Mouse (Mus musculus): ENCODE results near the gene Fpr-rs3. TPM values are rescaled to one million over a fixed set of nuclear protein-coding genes. Genes with fewer than 3 reads are reported as not detected.

Gene Fpr-rs3
- not detected in 2 replicates for polyA plus RNA-seq (2021; fragmentation: Nextera tagmentation)
- long read RNA-seq, experiment 1, result 0 reads
- long read RNA-seq, experiment 2, result 0 reads

GRCm38 (mm10) chr17:20624777-20625176 lies at the start of gene Fpr-rs3:
Fpr-rs3 (minus strand) TSS chr17:20624877.

DNA sequence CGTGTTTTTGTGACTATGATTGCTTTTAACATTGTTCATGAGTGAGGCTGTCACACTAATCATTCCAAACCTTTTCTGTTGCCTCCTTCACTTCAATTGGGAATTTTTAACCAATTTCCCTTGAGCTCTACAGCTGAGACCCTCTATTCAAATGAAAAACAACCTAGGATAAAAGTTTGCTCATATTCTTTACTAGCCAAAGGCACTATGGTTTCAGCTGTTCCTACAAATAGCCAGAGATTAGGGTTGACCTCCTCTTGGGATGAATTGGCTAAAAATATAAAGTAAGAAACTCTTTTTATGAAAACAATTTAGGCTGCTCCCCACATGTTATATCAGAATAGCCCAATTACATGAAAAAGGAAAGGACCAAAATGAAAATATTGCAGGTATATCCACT lies 28.4 kb downstream of the Fpr-rs3 start, which contains the start of gene Vmn2r110:
Gene Vmn2r110, minus strand, starts transcription at position 101 of the 400 bp plus-strand sequence.

Other genes with a start within 250 kb of the Fpr-rs3 start
- gene Vmn1r224, start 210.7 kb downstream of the Fpr-rs3 start, polyA plus RNA-seq (2021; fragmentation: Nextera tagmentation), result not detected in 2 replicates
- not detected in 2 replicates for gene Vmn2r108, start 143.5 kb downstream of the Fpr-rs3 start, polyA plus RNA-seq (2021; fragmentation: Nextera tagmentation)
- gene Vmn1r225, start 126.7 kb downstream of the Fpr-rs3 start, polyA plus RNA-seq (2021; fragmentation: Nextera tagmentation), result not detected in 2 replicates
- gene Vmn2r109, start 60.1 kb downstream of the Fpr-rs3 start, polyA plus RNA-seq (2021; fragmentation: Nextera tagmentation), result not detected in 2 replicates
- gene Vmn2r110, start 28.5 kb downstream of the Fpr-rs3 start, polyA plus RNA-seq (2021; fragmentation: Nextera tagmentation), result not detected in 2 replicates
- not detected in 2 replicates for gene Vmn1r226, start 58.0 kb upstream of the Fpr-rs3 start, polyA plus RNA-seq (2021; fragmentation: Nextera tagmentation)
- not detected in 2 replicates for gene Vmn1r227, start 105.0 kb upstream of the Fpr-rs3 start, polyA plus RNA-seq (2021; fragmentation: Nextera tagmentation)
- gene Vmn1r228, start 161.3 kb upstream of the Fpr-rs3 start, polyA plus RNA-seq (2021; fragmentation: Nextera tagmentation), result not detected in 2 replicates
- not detected in 2 replicates for gene Vmn1r229, start 186.7 kb upstream of the Fpr-rs3 start, polyA plus RNA-seq (2021; fragmentation: Nextera tagmentation)
- gene Vmn1r230, start 215.6 kb upstream of the Fpr-rs3 start, polyA plus RNA-seq (2021; fragmentation: Nextera tagmentation), result not detected in 2 replicates

All from layer of hippocampus, adult 6 months (tissue).